In the genomic region with DNA sequence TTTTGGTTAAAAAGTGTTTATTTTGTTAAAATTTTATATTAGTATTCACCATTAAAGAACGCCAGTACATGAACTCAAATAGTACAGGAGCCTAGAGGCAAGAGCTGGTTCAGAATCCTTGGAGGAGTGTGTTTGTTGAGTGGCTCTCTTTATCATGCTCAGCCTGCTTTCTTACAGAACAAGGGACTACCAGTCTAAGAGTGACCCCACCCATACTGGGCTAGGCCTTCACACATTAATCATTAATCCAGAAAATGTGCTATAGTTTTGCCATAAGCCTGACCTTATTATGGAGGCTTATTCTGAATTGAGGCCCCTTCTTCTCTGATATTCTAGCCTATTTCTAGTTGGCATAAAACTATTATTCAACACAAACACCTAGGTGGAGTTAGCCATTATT, we compare ENCODE assay signal across 35 mouse cellular contexts. TPM values are rescaled to one million over a fixed set of nuclear protein-coding genes. Genes with fewer than 3 reads are reported as not detected.
"Had no signal": no experiment of that assay in that cellular context is flagged by ENCODE, and none has a peak within 500 bp of the region (broad histone marks: within the 10 kb centered on the region; RNA-seq: fewer than 3 reads in every experiment).

No protein-coding gene starts in this region.

- ATAC-seq: hindbrain, embryonic 16.5 days; hindbrain, postnatal 0 days; inflammation-experienced regulatory T-cells, adult 6 months had no signal

- H3K27ac ChIP-seq: heart, adult 2 months; heart, embryonic 10.5 days; heart, embryonic 13.5 days; heart, embryonic 15.5 days; hindbrain, embryonic 10.5 days; hindbrain, embryonic 12.5 days; hindbrain, embryonic 13.5 days; hindbrain, embryonic 14.5 days; hindbrain, embryonic 15.5 days; hindbrain, postnatal 0 days; kidney, embryonic 15.5 days; kidney, postnatal 0 days; layer of hippocampus, adult 2 months; left cerebral cortex, adult 2 months had no signal

- H3K4me2 ChIP-seq: heart, embryonic 11.5 days; heart, embryonic 12.5 days; heart, embryonic 13.5 days; heart, embryonic 15.5 days; hindbrain, embryonic 12.5 days; hindbrain, embryonic 13.5 days; hindbrain, embryonic 14.5 days; hindbrain, embryonic 15.5 days; kidney, embryonic 15.5 days had no signal

- H3K4me3 ChIP-seq: heart, adult 2 months; heart, embryonic 10.5 days; heart, embryonic 12.5 days; heart, embryonic 13.5 days; heart, embryonic 15.5 days; hindbrain, embryonic 10.5 days; hindbrain, embryonic 12.5 days; hindbrain, embryonic 13.5 days; hindbrain, embryonic 15.5 days; kidney, embryonic 15.5 days; layer of hippocampus, adult 2 months; left cerebral cortex, adult 2 months had no signal

- H3K27me3 ChIP-seq: heart, embryonic 12.5 days; heart, embryonic 13.5 days; heart, embryonic 15.5 days; hindbrain, embryonic 12.5 days; hindbrain, embryonic 13.5 days; hindbrain, embryonic 15.5 days; kidney, embryonic 15.5 days had no signal

- H3K9ac ChIP-seq: heart, embryonic 12.5 days; heart, embryonic 13.5 days; heart, embryonic 15.5 days; hindbrain, embryonic 12.5 days; hindbrain, embryonic 13.5 days; hindbrain, embryonic 14.5 days; hindbrain, embryonic 15.5 days; kidney, embryonic 15.5 days had no signal

- H3K9me3 ChIP-seq: heart, embryonic 10.5 days; heart, embryonic 12.5 days; heart, embryonic 13.5 days; heart, embryonic 15.5 days; hindbrain, embryonic 10.5 days; hindbrain, embryonic 12.5 days; hindbrain, embryonic 13.5 days; hindbrain, embryonic 15.5 days; kidney, embryonic 15.5 days had no signal

- H3K36me3 ChIP-seq: heart, embryonic 10.5 days; heart, embryonic 12.5 days; heart, embryonic 13.5 days; heart, embryonic 15.5 days; hindbrain, embryonic 10.5 days; hindbrain, embryonic 12.5 days; hindbrain, embryonic 13.5 days; hindbrain, embryonic 15.5 days; kidney, embryonic 15.5 days had no signal

- H3K4me1 ChIP-seq: heart, embryonic 10.5 days; heart, embryonic 12.5 days; heart, embryonic 13.5 days; heart, embryonic 15.5 days; hindbrain, embryonic 10.5 days; hindbrain, embryonic 12.5 days; hindbrain, embryonic 13.5 days; hindbrain, embryonic 15.5 days; kidney, embryonic 15.5 days had no signal

- DNase-seq: heart, adult 18-20 months; heart, adult 2 months; heart, postnatal 10 days; heart, postnatal 36 days; heart, postnatal 4 days; kidney, adult 11 months; kidney, adult 18-20 months; kidney, adult 2 months; kidney, adult 8-10 months; kidney, adult 9 months; kidney, postnatal 10 days; kidney, postnatal 14 days; kidney, postnatal 25 days; kidney, postnatal 36 days; kidney, postnatal 4 days; layer of hippocampus, adult 9-11 months; layer of hippocampus, postnatal 36 days had no signal

RNA-seq across cellular contexts. Expression of a gene that starts 52.6 kb away (rescaled TPM):
- total RNA-seq: hematopoietic stem cell, adult 5-6 weeks had no signal
